Mouse (Mus musculus) heart, adult 2 months (tissue): ENCODE results near the gene Gm20696. TPM values are rescaled to one million over a fixed set of nuclear protein-coding genes. Genes with fewer than 3 reads are reported as not detected.

Source experiments
- DNase-seq, 2 experiments: peaks; one replicate each; pipeline ENCODE4 v3.0.0; 2021
- H3K27ac ChIP-seq: fragments of 200-600 bp; 2 replicates; pipeline ENCODE4 v1.8.1; 2022
- H3K27me3 ChIP-seq: fragments of 200-500 bp; 2 replicates; pipeline ENCODE4 v1.6.1; 2012; ENCODE audit warnings: mild to moderate bottlenecking, low read length, inconsistent platforms, mixed read lengths; ENCODE audit not compliant: control insufficient read depth, insufficient read depth
- H3K36me3 ChIP-seq: fragments of 200-500 bp; 2 replicates; pipeline ENCODE4 v1.6.1; 2012; ENCODE audit warnings: low read length, inconsistent platforms; ENCODE audit not compliant: control insufficient read depth, insufficient read depth
- H3K4me1 ChIP-seq: fragments of 200-500 bp; 2 replicates; pipeline ENCODE4 v1.6.1; 2011; ENCODE audit warnings: low read length; ENCODE audit not compliant: control insufficient read depth, insufficient read depth
- H3K4me3 ChIP-seq: fragments of 200-600 bp; 2 replicates; pipeline ENCODE4 v1.8.1; 2022
- H3K79me2 ChIP-seq: fragments of 200-500 bp; replicated peaks from 2 replicates; pipeline ENCODE4 v1.6.1; 2012; ENCODE audit warnings: mild to moderate bottlenecking, inconsistent platforms, low read length, moderate library complexity, mixed read lengths; ENCODE audit not compliant: control insufficient read depth, insufficient read depth
- H3K9ac ChIP-seq: fragments of 200-500 bp; 2 replicates; pipeline ENCODE4 v1.6.1; 2012; ENCODE audit warnings: low read depth, mild to moderate bottlenecking, control low read depth, inconsistent platforms, low read length, mixed read lengths
- CTCF ChIP-seq: fragments of 200-600 bp; IDR thresholded peaks from 2 replicates; pipeline ENCODE4 v1.8.1; 2022; ENCODE audit warnings: antibody characterized with exemption, mild to moderate bottlenecking, moderate library complexity
- EP300 ChIP-seq: fragments of 200-500 bp; IDR thresholded peaks from 2 replicates; pipeline ENCODE4 v1.6.1; 2011; ENCODE audit warnings: low read depth, low read length, control low read depth; ENCODE audit not compliant: insufficient read depth
- POLR2A ChIP-seq: fragments of 200-500 bp; IDR thresholded peaks from 2 replicates; pipeline ENCODE4 v1.6.1; 2011; ENCODE audit warnings: mild to moderate bottlenecking, low read depth, low read length, control low read depth; ENCODE audit not compliant: insufficient read depth
- WGBS: fragments of 180-500 bp; shearing (Covaris S2); methylation state at CpG from one replicate; pipeline ENCODE4 v1.1.7; 2018; 5-methylcytosine and 5-hydroxymethylcytosine counted together
- intact Hi-C: fragments of 180-260 bp; cut with DNase I; formaldehyde crosslinking; loops from one replicate; pipeline ENCODE4 v1.15.1; 2025
- polyA plus RNA-seq: library from polyadenylated mRNA; depleted of rRNA; stranded (reverse); fragments of >200 nt; gene quantifications from 2 replicates; pipeline ENCODE4 v1.2.3, GENCODE M21; 2012
- total RNA-seq, 2 experiments: library from RNA; stranded (reverse); gene quantifications; 2 replicates each; pipeline ENCODE4 v1.2.3; 2021

Gm20696 gene
- total and polyA plus RNA-seq, 3 experiments, result 0.61 to 1.7 (median 1.4) TPM

- TF ChIP-seq CTCF, result no peak
- TF ChIP-seq POLR2A, result no peak
- no peak for TF ChIP-seq EP300
- no peaks in the 10 kb centered on the region for H3K27me3 ChIP-seq
- no peak for DNase-seq
- peaks cover 4% of the 10 kb centered on the region for H3K4me1 ChIP-seq
- intact Hi-C loops, result no loop called here
- no peak overlapping the region for H3K27ac ChIP-seq
- H3K79me2 ChIP-seq, result no peaks in the 10 kb centered on the region
- H3K9ac ChIP-seq, result no peak overlapping the region
- no peak overlapping the region for H3K4me3 ChIP-seq
- H3K36me3 ChIP-seq, result no peaks in the 10 kb centered on the region
- WGBS, result 89% methylated on average over 3 of the region's 3 CpGs
Observed at GRCm38 (mm10) chr6:99402370-99402769, 264.2 kb downstream of the Gm20696 start.

- Histone ChIP-seq H3K36me3 (no peaks in the 10 kb centered on the region), H3K9ac (no peak overlapping the region), H3K4me1 (peaks cover 4% of the 10 kb centered on the region), H3K27ac (no peak overlapping the region), H3K4me3 (no peak overlapping the region), H3K79me2 (no peaks in the 10 kb centered on the region), H3K27me3 (no peaks in the 10 kb centered on the region)
- intact Hi-C loops, result no loop called here
- no peak for TF ChIP-seq CTCF
- TF ChIP-seq POLR2A, result no peak
- no peak for TF ChIP-seq EP300
- no peak for DNase-seq
- 70% methylated on average over 6 of the region's 6 CpGs for WGBS
Observed at GRCm38 (mm10) chr6:99401801-99402200, 264.8 kb downstream of the Gm20696 start.

DNA sequence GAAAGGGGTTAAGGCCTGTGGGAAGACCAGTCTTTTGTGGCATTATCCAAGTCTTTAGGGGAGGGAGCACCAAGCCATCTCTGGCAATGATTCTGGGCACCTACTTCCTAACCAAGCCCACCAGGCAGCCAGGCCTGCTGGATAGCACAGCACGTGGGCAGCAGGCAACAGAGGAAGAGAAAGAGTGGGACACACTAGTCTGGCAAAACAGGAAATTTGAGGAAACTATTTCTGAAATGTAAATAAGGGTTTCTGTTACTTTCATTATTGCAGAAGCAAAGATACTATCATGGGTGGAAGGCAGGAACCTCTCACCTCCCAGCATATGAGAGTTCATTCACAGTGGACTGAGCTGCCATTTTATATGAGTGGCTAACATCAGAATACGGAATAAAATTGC is 265.4 kb downstream of the Gm20696 start:
- no peak for TF ChIP-seq EP300
- TF ChIP-seq CTCF, result no peak
- TF ChIP-seq POLR2A, result no peak
- 58% methylated on average over 2 of the region's 2 CpGs for WGBS
- intact Hi-C loops, result no loop called here
- DNase-seq, result no peak
- Histone ChIP-seq H3K79me2 (no peaks in the 10 kb centered on the region), H3K9ac (no peak overlapping the region), H3K27ac (no peak overlapping the region), H3K4me1 (peaks cover 4% of the 10 kb centered on the region), H3K36me3 (no peaks in the 10 kb centered on the region; the same call in 1 of the 2 replicates), H3K4me3 (no peak overlapping the region), H3K27me3 (no peaks in the 10 kb centered on the region)

DNA sequence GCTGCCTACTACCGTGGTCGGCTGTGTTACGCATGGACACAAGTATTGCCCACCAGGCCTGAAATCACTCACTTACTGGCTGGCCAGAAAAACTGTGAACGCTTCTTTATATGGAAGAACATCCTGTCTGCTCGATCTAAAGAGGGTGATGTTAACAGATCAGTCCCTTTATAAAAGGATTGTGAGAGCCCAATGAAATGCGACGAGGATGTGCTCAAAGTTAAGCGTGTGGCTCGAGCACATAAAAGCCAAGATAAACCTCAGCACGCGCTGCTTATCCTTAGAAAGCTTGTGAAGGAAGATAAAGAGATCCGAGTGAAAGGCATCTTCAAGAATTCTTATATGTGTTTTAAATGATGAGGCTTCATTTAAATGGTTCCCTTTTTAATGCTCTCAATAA is 270.9 kb downstream of the Gm20696 start:
- Histone ChIP-seq H3K4me1 (no peaks in the 10 kb centered on the region), H3K27me3 (no peaks in the 10 kb centered on the region), H3K9ac (no peak overlapping the region), H3K27ac (no peak overlapping the region), H3K36me3 (no peaks in the 10 kb centered on the region; the same call in 1 of the 2 replicates), H3K4me3 (no peak overlapping the region), H3K79me2 (no peaks in the 10 kb centered on the region)
- 83% methylated on average over 12 of the region's 12 CpGs for WGBS
- DNase-seq, result no peak
- TF ChIP-seq EP300, result no peak
- TF ChIP-seq POLR2A, result no peak
- no peak for TF ChIP-seq CTCF
- intact Hi-C loops, result no loop called here

DNA sequence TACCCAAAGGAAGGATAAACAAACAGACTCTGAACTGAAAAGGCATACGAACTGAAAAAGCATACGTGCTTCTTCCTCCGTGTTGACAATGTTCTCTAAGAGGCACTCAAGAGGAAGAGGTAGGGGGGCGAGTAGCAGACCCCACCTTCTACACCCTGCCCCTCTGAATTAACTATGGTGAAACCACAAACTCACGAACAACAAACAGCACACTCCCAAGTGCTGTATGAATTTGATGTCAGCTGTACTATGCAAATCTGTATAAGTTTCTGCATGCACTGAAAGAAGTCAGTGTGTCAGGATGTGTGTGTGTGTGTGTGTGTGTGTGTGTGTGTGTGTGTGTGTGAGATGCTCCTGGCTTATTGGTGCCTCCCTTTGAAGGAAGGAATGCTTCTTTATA is 271.8 kb downstream of the Gm20696 start:
- H3K27ac ChIP-seq, result no peak overlapping the region
- no peak overlapping the region for H3K4me3 ChIP-seq
- H3K4me1 ChIP-seq, result no peaks in the 10 kb centered on the region; the same call in 1 of the 2 replicates
- no peaks in the 10 kb centered on the region for H3K79me2 ChIP-seq
- 74% methylated on average over 5 of the region's 5 CpGs for WGBS
- TF ChIP-seq CTCF (no peak), EP300 (no peak), POLR2A (no peak)
- intact Hi-C loops, result no loop called here
- no peaks in the 10 kb centered on the region; the same call in 1 of the 2 replicates for H3K36me3 ChIP-seq
- no peaks in the 10 kb centered on the region for H3K27me3 ChIP-seq
- no peak overlapping the region for H3K9ac ChIP-seq
- no peak for DNase-seq

- WGBS, result 92% methylated on average over 6 of the region's 6 CpGs
- Histone ChIP-seq H3K9ac (no peak overlapping the region), H3K27me3 (no peaks in the 10 kb centered on the region), H3K4me3 (no peak overlapping the region), H3K79me2 (no peaks in the 10 kb centered on the region), H3K36me3 (no peaks in the 10 kb centered on the region; the same call in 1 of the 2 replicates), H3K27ac (no peak overlapping the region), H3K4me1 (peaks cover 8% of the 10 kb centered on the region)
- no peak for DNase-seq
- intact Hi-C loops, result no loop called here
- no peak for TF ChIP-seq EP300
- TF ChIP-seq CTCF, result no peak
- no peak for TF ChIP-seq POLR2A
Observed at GRCm38 (mm10) chr6:99392484-99392883, 274.1 kb downstream of the Gm20696 start.
